Mouse (Mus musculus): ENCODE data around the gene Ptprg.

DNA sequence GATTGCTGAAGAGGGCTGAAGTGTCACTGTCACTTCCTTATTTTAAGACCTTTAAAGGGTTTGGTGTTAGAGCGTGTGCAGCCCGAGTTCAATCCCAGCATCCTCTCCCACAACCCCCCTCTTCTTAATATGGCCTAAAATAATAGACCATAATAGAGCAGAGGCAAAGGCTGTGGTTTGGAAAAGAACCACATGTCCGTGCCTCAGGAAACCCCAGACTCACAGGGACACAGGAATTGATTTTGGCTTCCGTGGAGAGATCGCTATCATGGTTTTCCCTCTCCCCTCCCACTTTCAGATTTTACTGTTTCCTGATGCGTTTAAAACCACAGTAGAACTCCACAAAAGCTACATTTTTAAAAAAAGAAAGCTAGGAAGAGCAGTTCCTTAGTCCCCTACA is 104.0 kb downstream of the Ptprg start:
- no peak for TF ChIP-seq CTCF (IDR thresholded peaks at IDR 0.05; ENCODE audit: borderline replicate concordance, extremely low read depth, insufficient read depth, insufficient read length)
- TF ChIP-seq POLR2A (IDR thresholded peaks at IDR 0.05; ENCODE audit: borderline replicate concordance, extremely low read depth, insufficient read depth, insufficient read length, poor library complexity, severe bottlenecking) = no peak
